Mouse (Mus musculus) heart, postnatal 0 days (tissue): ENCODE data around the gene Hes6. TPM values are rescaled to one million over a fixed set of nuclear protein-coding genes. Genes with fewer than 3 reads are reported as not detected.

Experiments
- ATAC-seq: fragments of 200-750 bp; cut with Nextera tagmentation; 2 replicates; pipeline ENCODE4 v1.8.0; 2017; ENCODE audit warnings: low read depth, moderate number of reproducible peaks, moderate library complexity; ENCODE audit not compliant: insufficient read depth
- DNase-seq: peaks from one replicate; pipeline ENCODE4 v3.0.0-alpha.2; 2016; ENCODE audit warnings: low spot score
- H3K27ac ChIP-seq: fragments of 300-500 bp; sonication (generic); 2 replicates; pipeline ENCODE4 v1.5.1; 2014; ENCODE audit warnings: low read depth, mild to moderate bottlenecking
- H3K27me3 ChIP-seq: fragments of 300-500 bp; sonication (generic); 2 replicates; pipeline ENCODE4 v1.6.1; 2014; ENCODE audit warnings: low read length, mixed read lengths; ENCODE audit not compliant: control insufficient read depth, insufficient read depth
- H3K36me3 ChIP-seq: fragments of 300-500 bp; sonication (generic); replicated peaks from 2 replicates; pipeline ENCODE4 v1.6.1; 2014; ENCODE audit warnings: low read length, mixed read lengths; ENCODE audit not compliant: control insufficient read depth, insufficient read depth
- H3K4me1 ChIP-seq: fragments of 300-500 bp; sonication (generic); 2 replicates; pipeline ENCODE4 v1.6.1; 2014; ENCODE audit warnings: antibody characterized with exemption; ENCODE audit not compliant: control insufficient read depth, insufficient read depth
- H3K4me2 ChIP-seq: fragments of 300-500 bp; sonication (generic); 2 replicates; pipeline ENCODE4 v1.6.1; 2014; ENCODE audit warnings: low read depth, mild to moderate bottlenecking, low read length, moderate library complexity
- H3K4me3 ChIP-seq: fragments of 300-500 bp; sonication (generic); 2 replicates; pipeline ENCODE4 v1.5.1; 2014; ENCODE audit warnings: low read depth, low read length
- H3K9ac ChIP-seq: fragments of 300-500 bp; sonication (generic); replicated peaks from 2 replicates; pipeline ENCODE4 v1.6.1; 2014; ENCODE audit warnings: low read depth, low read length, mixed read lengths
- H3K9me3 ChIP-seq: fragments of 300-500 bp; sonication (generic); replicated peaks from 2 replicates; pipeline ENCODE4 v1.6.1; 2016; ENCODE audit warnings: low read length; ENCODE audit not compliant: control insufficient read depth
- CTCF ChIP-seq: IDR thresholded peaks from 2 replicates; pipeline ENCODE4 v1.5.1; 2016; ENCODE audit warnings: antibody characterized with exemption, control low read depth, low read depth
- EP300 ChIP-seq: IDR thresholded peaks from 2 replicates; pipeline ENCODE4 v1.6.1; 2016; ENCODE audit warnings: antibody characterized with exemption, low read depth
- WGBS: fragments of 180-500 bp; shearing (Covaris S2); extraction: QIAGEN DNeasy Blood & Tissue Kit; methylation state at CpG from one replicate; pipeline ENCODE4 v1.1.7; 2014; 5-methylcytosine and 5-hydroxymethylcytosine counted together
- polyA plus RNA-seq: library from polyadenylated mRNA; unstranded; fragments of >200 nt; fragmentation: Nextera tagmentation; extraction: Ambion mirVana; gene quantifications from 2 replicates; pipeline ENCODE4 v1.2.1, GENCODE M21; 2015
- total RNA-seq: library from RNA; depleted of rRNA; stranded (reverse); fragments of >200 nt; gene quantifications from 2 replicates; pipeline ENCODE4 v1.2.3, GENCODE M21; 2014; ENCODE audit warnings: low replicate concordance

The Hes6 gene
- total and polyA plus RNA-seq, 2 experiments from 2014 or later: 61.0 to 82.5 TPM

- no peaks in the 10 kb centered on the region for H3K27me3 ChIP-seq
- WGBS: 9% methylated on average over 8 of the region's 8 CpGs
- peak; percentile 1; the same call in 1 of the 2 replicates for ATAC-seq
- H3K4me1 ChIP-seq: peaks cover 59% of the 10 kb centered on the region
- peak overlapping the region; percentile 71 for H3K4me2 ChIP-seq
- peak overlapping the region; percentile 87 for H3K27ac ChIP-seq
- peak overlapping the region; percentile 79 for H3K9ac ChIP-seq
- H3K4me3 ChIP-seq: peak overlapping the region; percentile 71
- DNase-seq: peak; percentile 77
- H3K9me3 ChIP-seq: no peaks in the 10 kb centered on the region
- no peaks in the 10 kb centered on the region for H3K36me3 ChIP-seq
- TF ChIP-seq EP300: no peak
- no peak for TF ChIP-seq CTCF
Measured at GRCm38 (mm10) chr1:91458223-91458861, 44.5 kb upstream of the Hes6 start.

- peak overlapping the region; percentile 71 for H3K4me3 ChIP-seq
- WGBS: 61% methylated on average over 5 of the region's 5 CpGs
- H3K27ac ChIP-seq: peak overlapping the region; percentile 87
- peaks cover 59% of the 10 kb centered on the region for H3K4me1 ChIP-seq
- H3K9me3 ChIP-seq: no peaks in the 10 kb centered on the region
- peak overlapping the region; percentile 79 for H3K9ac ChIP-seq
- H3K36me3 ChIP-seq: no peaks in the 10 kb centered on the region
- H3K27me3 ChIP-seq: no peaks in the 10 kb centered on the region
- ATAC-seq (no peak), DNase-seq (no peak)
- H3K4me2 ChIP-seq: peak overlapping the region; percentile 71
- TF ChIP-seq CTCF (no peak), EP300 (no peak)
Measured at GRCm38 (mm10) chr1:91457698-91458097, 43.9 kb upstream of the Hes6 start.

GRCm38 (mm10) chr1:91457116-91457515, 43.3 kb upstream of the Hes6 start:
- H3K4me1 ChIP-seq: peaks cover 62% of the 10 kb centered on the region
- no peaks in the 10 kb centered on the region for H3K9me3 ChIP-seq
- H3K4me3 ChIP-seq: no peak overlapping the region
- TF ChIP-seq CTCF (no peak), EP300 (no peak)
- H3K27ac ChIP-seq: peak overlapping the region; percentile 87; the same call in 1 of the 2 replicates
- H3K36me3 ChIP-seq: no peaks in the 10 kb centered on the region
- H3K9ac ChIP-seq: 0 out of 2 replicates have a peak overlapping the region, but pooled peaks have one; percentile 13
- WGBS: 93% methylated on average over 4 of the region's 4 CpGs
- ATAC-seq (no peak), DNase-seq (no peak)
- no peaks in the 10 kb centered on the region for H3K27me3 ChIP-seq
- peak overlapping the region; percentile 71; the same call in 1 of the 2 replicates for H3K4me2 ChIP-seq

GRCm38 (mm10) chr1:91456301-91456801, 42.5 kb upstream of the Hes6 start:
- peaks cover 70% of the 10 kb centered on the region for H3K4me1 ChIP-seq
- no peak for ATAC-seq
- no peak overlapping the region for H3K4me3 ChIP-seq

GRCm38 (mm10) chr1:91455661-91456161, 41.9 kb upstream of the Hes6 start:
- peak overlapping the region; percentile 47; the same call in 1 of the 2 replicates for H3K9ac ChIP-seq
- H3K27me3 ChIP-seq: no peaks in the 10 kb centered on the region
- H3K4me3 ChIP-seq: no peak overlapping the region
- ATAC-seq (no peak), DNase-seq (peak; percentile 33)
- peak overlapping the region; percentile 38 for H3K4me2 ChIP-seq
- H3K9me3 ChIP-seq: no peaks in the 10 kb centered on the region
- H3K4me1 ChIP-seq: peaks cover 76% of the 10 kb centered on the region
- no peaks in the 10 kb centered on the region for H3K36me3 ChIP-seq
- 37% methylated on average over 7 of the region's 7 CpGs for WGBS
- TF ChIP-seq EP300: no peak
- TF ChIP-seq CTCF: no peak
- peak overlapping the region; percentile 80 for H3K27ac ChIP-seq

More at GRCm38 (mm10) chr1:91456301-91456801, 42.5 kb upstream of the Hes6 start:
- H3K9ac ChIP-seq: peak overlapping the region; percentile 47; the same call in 1 of the 2 replicates
- H3K27me3 ChIP-seq: no peaks in the 10 kb centered on the region
- no peaks in the 10 kb centered on the region for H3K9me3 ChIP-seq
- H3K27ac ChIP-seq: peak overlapping the region; percentile 80
- peak; percentile 57 for DNase-seq
- peak overlapping the region; percentile 38; the same call in 1 of the 2 replicates for H3K4me2 ChIP-seq
- 45% methylated on average over 11 of the region's 11 CpGs for WGBS
- no peak for TF ChIP-seq EP300
- TF ChIP-seq CTCF: no peak
- H3K36me3 ChIP-seq: no peaks in the 10 kb centered on the region

- TF ChIP-seq EP300 (no peak), CTCF (no peak)
Measured at GRCm38 (mm10) chr1:91454927-91455326, 41.1 kb upstream of the Hes6 start.

More at GRCm38 (mm10) chr1:91454927-91455326, 41.1 kb upstream of the Hes6 start:
- Histone ChIP-seq H3K27me3 (no peaks in the 10 kb centered on the region), H3K4me3 (no peak overlapping the region), H3K36me3 (0 out of 2 replicates have a peak, but pooled peaks cover 7% of the 10 kb centered on the region), H3K4me2 (no peak overlapping the region), H3K27ac (no peak overlapping the region), H3K9ac (no peak overlapping the region), H3K9me3 (no peaks in the 10 kb centered on the region), H3K4me1 (peaks cover 77% of the 10 kb centered on the region)
- 81% methylated on average over 3 of the region's 3 CpGs for whole genome bisulfite sequencing
- DNase-seq (no peak), ATAC-seq (no peak)
